8 mouse cellular contexts compared by ENCODE assay signal in the genomic region with DNA sequence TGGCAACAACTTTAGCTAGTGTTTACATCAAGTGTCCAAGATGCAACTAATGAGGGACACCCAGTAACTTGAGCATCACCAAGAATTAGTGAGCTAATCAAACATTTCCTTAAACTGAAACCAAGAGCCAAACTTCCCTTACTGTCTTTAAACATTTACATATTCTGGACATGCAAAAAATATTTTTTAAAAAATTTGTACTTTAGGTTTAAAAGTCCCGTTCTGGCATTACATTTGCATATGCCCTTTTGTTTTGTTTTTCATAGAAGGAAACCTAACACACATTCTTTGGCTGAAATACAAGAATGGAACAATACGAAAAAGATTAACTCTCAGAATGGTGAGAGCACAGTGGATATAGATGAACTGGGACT. TPM values are rescaled to one million over a fixed set of nuclear protein-coding genes. Genes with fewer than 3 reads are reported as not detected.
DNase-seq lines count a peak whose midpoint lies in the region; ATAC-seq and TF ChIP-seq lines count a peak whose summit lies in the region.

No protein-coding gene starts in this region.

- peak overlapping the region; percentile 100; the same call in 1 of the 2 replicates for H3K27ac ChIP-seq in heart, embryonic 12.5 days (ENCODE audit: poor library complexity, severe bottlenecking)
- H3K27ac ChIP-seq in CH12.LX (ENCODE audit: insufficient read depth, low read depth), result no peak overlapping the region
- peak overlapping the region; percentile 99; the same call in 1 of the 2 replicates for H3K27ac ChIP-seq in forebrain, embryonic 15.5 days (replicated peaks)
- H3K27ac ChIP-seq in liver, postnatal 0 days (ENCODE audit: low read depth), result peak overlapping the region; percentile 100

- in situ Hi-C loops in CH12.LX (cut with MboI; ENCODE audit: low pct_ligation_motif_present, low pct_unique_long_range_greater_than_20kb, low sequenced_read_pairs), result no loop called here

- H3K4me3 ChIP-seq in heart, embryonic 12.5 days, result peak overlapping the region; percentile 94
- H3K4me3 ChIP-seq in CH12.LX (replicated peaks in 1 of 3; ENCODE audit: low read depth in 2 of 3, low read length in 2 of 3, poor library complexity in 1 of 3), result peak overlapping the region; percentile 83 to 93 (median 92)
- peak overlapping the region; percentile 74 for H3K4me3 ChIP-seq in forebrain, embryonic 15.5 days
- peak overlapping the region; percentile 80 for H3K4me3 ChIP-seq in liver, postnatal 0 days (ENCODE audit: low read depth, low read length)

- H3K4me2 ChIP-seq in heart, embryonic 12.5 days, result peak overlapping the region; percentile 61
- H3K4me2 ChIP-seq in CH12.LX (ENCODE audit: insufficient read depth, low read depth, poor library complexity, severe bottlenecking), result peak overlapping the region; percentile 98
- peak overlapping the region; percentile 81 for H3K4me2 ChIP-seq in forebrain, embryonic 15.5 days (replicated peaks)
- H3K4me2 ChIP-seq in liver, postnatal 0 days (ENCODE audit: low read depth, low read length), result peak overlapping the region; percentile 70

- H3K9me3 ChIP-seq in heart, embryonic 12.5 days (replicated peaks), result no peaks in the 10 kb centered on the region
- H3K9me3 ChIP-seq in CH12.LX (replicated peaks; ENCODE audit: low read length), result no peaks in the 10 kb centered on the region
- H3K9me3 ChIP-seq in forebrain, embryonic 15.5 days, result no peaks in the 10 kb centered on the region
- no peaks in the 10 kb centered on the region for H3K9me3 ChIP-seq in liver, postnatal 0 days (ENCODE audit: low read length)

- H3K79me2 ChIP-seq in CH12.LX (replicated peaks; ENCODE audit: control insufficient read depth, extremely low read depth, insufficient read depth, poor library complexity, severe bottlenecking), result peaks cover 39% of the 10 kb centered on the region

- no peak for TF ChIP-seq POLR2A in CH12.LX (IDR thresholded peaks at IDR 0.05; ENCODE audit: low read depth, low read length)

- no peaks in the 10 kb centered on the region for H3K27me3 ChIP-seq in heart, embryonic 12.5 days (replicated peaks)
- no peaks in the 10 kb centered on the region for H3K27me3 ChIP-seq in CH12.LX (replicated peaks)
- no peaks in the 10 kb centered on the region for H3K27me3 ChIP-seq in forebrain, embryonic 15.5 days
- no peaks in the 10 kb centered on the region for H3K27me3 ChIP-seq in liver, postnatal 0 days (ENCODE audit: insufficient read depth, low read length)

- H3K36me3 ChIP-seq in heart, embryonic 12.5 days, result peaks cover 21% of the 10 kb centered on the region
- peaks cover 15 to 34% of the 10 kb centered on the region in 2 experiments for H3K36me3 ChIP-seq in CH12.LX (replicated peaks in 1 of 2; ENCODE audit: control insufficient read depth in 1 of 2, insufficient read depth in 1 of 2, low read length in 1 of 2)
- no peaks in the 10 kb centered on the region; the same call in 1 of the 2 replicates for H3K36me3 ChIP-seq in forebrain, embryonic 15.5 days
- H3K36me3 ChIP-seq in liver, postnatal 0 days (replicated peaks; ENCODE audit: insufficient read depth, low read length), result peaks cover 14% of the 10 kb centered on the region

- TF ChIP-seq RAD21 in CH12.LX (IDR thresholded peaks at IDR 0.05; ENCODE audit: low read depth, low read length), result no peak

- no peak for TF ChIP-seq CTCF in CH12.LX (conservative IDR thresholded peaks at IDR 0.05 in 1 of 2, IDR thresholded peaks at IDR 0.05 in 1 of 2; ENCODE audit: low read depth in 2 of 2, low read length in 2 of 2)
- no peak for TF ChIP-seq CTCF in liver, postnatal 0 days (IDR thresholded peaks at IDR 0.05; ENCODE audit: low read depth)

- TF ChIP-seq EP300 in CH12.LX (IDR thresholded peaks at IDR 0.05; ENCODE audit: low read length), result no peak
- TF ChIP-seq EP300 in liver, postnatal 0 days (IDR thresholded peaks at IDR 0.05; ENCODE audit: low read depth), result no peak

- WGBS in heart, embryonic 12.5 days, result 1% methylated on average over 2 of the region's 2 CpGs
- 2% methylated on average over 2 of the region's 2 CpGs for WGBS in forebrain, embryonic 15.5 days
- WGBS in liver, postnatal 0 days (ENCODE audit: insufficient replicate concordance), result 2% methylated on average over 2 of the region's 2 CpGs

- H3K9ac ChIP-seq in heart, embryonic 12.5 days, result peak overlapping the region; percentile 99
- H3K9ac ChIP-seq in CH12.LX (ENCODE audit: insufficient read depth, low read depth), result peak overlapping the region; percentile 95
- H3K9ac ChIP-seq in forebrain, embryonic 15.5 days (replicated peaks), result peak overlapping the region; percentile 97
- H3K9ac ChIP-seq in liver, postnatal 0 days (replicated peaks), result peak overlapping the region; percentile 93

- H3K4me1 ChIP-seq in heart, embryonic 12.5 days (replicated peaks), result peaks cover 19% of the 10 kb centered on the region
- H3K4me1 ChIP-seq in CH12.LX (ENCODE audit: control insufficient read depth in 1 of 2, insufficient read depth in 2 of 2), result peaks cover 7 to 47% of the 10 kb centered on the region in 2 experiments; a peak in 3 of 4 replicates
- peaks cover 42% of the 10 kb centered on the region for H3K4me1 ChIP-seq in forebrain, embryonic 15.5 days
- peaks cover 32% of the 10 kb centered on the region for H3K4me1 ChIP-seq in liver, postnatal 0 days (ENCODE audit: insufficient read depth)

- no peak for ATAC-seq in heart, embryonic 12.5 days (ENCODE audit: insufficient number of reproducible peaks, low FRiP score)
- no peak for ATAC-seq in forebrain, embryonic 15.5 days (replicated peaks)
- ATAC-seq in liver, postnatal 0 days, result no peak

- DNase-seq in heart, adult 11 months, result no peak
- DNase-seq in CH12.LX (ENCODE audit: extremely low read depth), result peak; percentile 12
- no peak for DNase-seq in liver, postnatal 0 days
- no peak for DNase-seq in c-Kit-positive CD71-positive TER-119-positive erythroid progenitor cells, embryonic 14.5 days (ENCODE audit: low spot score)
- no peak for DNase-seq in urinary bladder, postnatal 10 days (ENCODE audit: low spot score)
- no peak for DNase-seq in gastrocnemius, postnatal 25 days

- dilution Hi-C loops in CH12.LX (cut with MboI; ENCODE audit: extremely low pct_ligation_motif_present, extremely low pct_unique_long_range_greater_than_20kb, low sequenced_read_pairs), result no loop called here

TF ChIP-seq in CH12.LX, 34 proteins besides CTCF, POLR2A, EP300 and RAD21:
- TF ChIP-seq USF2 (conservative IDR thresholded peaks at IDR 0.05; ENCODE audit: low read depth, low read length), result no peak
- no peak for TF ChIP-seq ELF1 (IDR thresholded peaks at IDR 0.05; ENCODE audit: low read depth, low read length)
- TF ChIP-seq PAX5 (IDR thresholded peaks at IDR 0.05; ENCODE audit: low read length), result no peak
- TF ChIP-seq E2F4 (IDR thresholded peaks at IDR 0.05; ENCODE audit: insufficient replicate concordance, low read depth, low read length), result no peak
- no peak for TF ChIP-seq NELFE (IDR thresholded peaks at IDR 0.05; ENCODE audit: low read depth, low read length)
- TF ChIP-seq MXI1 (IDR thresholded peaks at IDR 0.05; ENCODE audit: low read depth, low read length), result no peak
- TF ChIP-seq ZC3H11A (IDR thresholded peaks at IDR 0.05; ENCODE audit: low read depth, low read length), result no peak
- no peak for TF ChIP-seq ZMIZ1 (IDR thresholded peaks at IDR 0.05; ENCODE audit: low read depth, low read length)
- TF ChIP-seq SMC3 (IDR thresholded peaks at IDR 0.05; ENCODE audit: low read depth, low read length), result no peak
- no peak for TF ChIP-seq RCOR1 (conservative IDR thresholded peaks at IDR 0.05; ENCODE audit: low read depth, low read length)
- TF ChIP-seq MEF2A (IDR thresholded peaks at IDR 0.05; ENCODE audit: borderline replicate concordance, low read depth, low read length), result no peak
- no peak for TF ChIP-seq BHLHE40 (IDR thresholded peaks at IDR 0.05; ENCODE audit: low read depth, low read length)
- TF ChIP-seq ZNF384 (IDR thresholded peaks at IDR 0.05; ENCODE audit: low read depth, low read length), result no peak
- TF ChIP-seq POLR2AphosphoS2 (IDR thresholded peaks at IDR 0.05; ENCODE audit: low read depth, low read length), result no peak
- TF ChIP-seq MYC (IDR thresholded peaks at IDR 0.05; ENCODE audit: low read depth, low read length), result no peak
- no peak for TF ChIP-seq TCF12 (IDR thresholded peaks at IDR 0.05; ENCODE audit: low read depth, low read length)
- no peak for TF ChIP-seq IRF4 (IDR thresholded peaks at IDR 0.05; ENCODE audit: low read depth, low read length)
- TF ChIP-seq GABPA (IDR thresholded peaks at IDR 0.05; ENCODE audit: insufficient replicate concordance, low read depth, low read length), result no peak
- TF ChIP-seq CHD2 (IDR thresholded peaks at IDR 0.05; ENCODE audit: low read length), result no peak

RNA-seq across cellular contexts. Expression of a gene that starts 1.2 kb away (rescaled TPM):
- 26.5 and 28.3 TPM in 2 replicates for polyA plus RNA-seq in heart, embryonic 12.5 days (2016; fragmentation: Nextera tagmentation; extraction: Ambion mirVana)
- total RNA-seq in CH12.LX (2012; rRNA removed) (21.4 and 22.6 TPM in 2 replicates), CH12.LX (2014; rRNA removed) (37.5 and 39.5 TPM in 2 replicates)
- 37.1 and 43.3 TPM in 2 replicates for polyA plus RNA-seq in CH12.LX (2012; ENCODE audit: insufficient read length, low read depth)
- polyA plus RNA-seq in forebrain, embryonic 15.5 days (2015; fragmentation: Nextera tagmentation; extraction: Ambion mirVana), result 25.2 and 30.3 TPM in 2 replicates
- polyA plus RNA-seq in liver, postnatal 0 days (2015; fragmentation: Nextera tagmentation; extraction: Ambion mirVana), result 10.2 and 10.7 TPM in 2 replicates
- total RNA-seq in gastrocnemius, postnatal 25 days (2021), result 10 to 100 TPM; 38.3 to 40.6 TPM

RNA-seq across cellular contexts. Expression of a gene that starts 28.2 kb away (rescaled TPM):
- 31.0 TPM in 2 replicates for polyA plus RNA-seq in heart, embryonic 12.5 days (2016; fragmentation: Nextera tagmentation; extraction: Ambion mirVana)
- total RNA-seq in CH12.LX (2012; rRNA removed), result 27.0 and 29.2 TPM in 2 replicates
- total RNA-seq in CH12.LX (2014; rRNA removed), result 51.5 and 62.0 TPM in 2 replicates
- polyA plus RNA-seq in CH12.LX (2012; ENCODE audit: insufficient read length, low read depth), result 33.5 and 34.7 TPM in 2 replicates
- polyA plus RNA-seq in forebrain, embryonic 15.5 days (2015; fragmentation: Nextera tagmentation; extraction: Ambion mirVana), result 9.0 and 9.8 TPM in 2 replicates
- 14.2 and 15.2 TPM in 2 replicates for polyA plus RNA-seq in liver, postnatal 0 days (2015; fragmentation: Nextera tagmentation; extraction: Ambion mirVana)
- 10 to 100 TPM in 1 of 2 experiments, 1 to 10 TPM in 1; 8.7 to 10.6 TPM for total RNA-seq in gastrocnemius, postnatal 25 days (2021)

RNA-seq across cellular contexts. Expression of a gene that starts 51.4 kb away (rescaled TPM):
- polyA plus RNA-seq in heart, embryonic 12.5 days (2016; fragmentation: Nextera tagmentation; extraction: Ambion mirVana), result not detected in 2 replicates
- total RNA-seq in CH12.LX (2012; rRNA removed) (0.88 and 1.6 TPM in 2 replicates), CH12.LX (2014; rRNA removed) (0.16 and 0.24 TPM in 2 replicates)
- 0.09 TPM in 1 of 2 replicates, not detected in the other for polyA plus RNA-seq in CH12.LX (2012; ENCODE audit: insufficient read length, low read depth)
- not detected in 2 replicates for polyA plus RNA-seq in forebrain, embryonic 15.5 days (2015; fragmentation: Nextera tagmentation; extraction: Ambion mirVana)
- polyA plus RNA-seq in liver, postnatal 0 days (2015; fragmentation: Nextera tagmentation; extraction: Ambion mirVana), result 0.09 TPM in 1 of 2 replicates, not detected in the other
- total RNA-seq in gastrocnemius, postnatal 25 days (2021), result not detected
